Mouse (Mus musculus) NIH3T3 (cell line): ENCODE measurements around the gene Kansl2.

ENCODE experiments used
- DNase-seq: peaks from one replicate; pipeline ENCODE4 v3.0.0-alpha.2; 2012; ENCODE audit warnings: low read depth

The Kansl2 gene

DNA sequence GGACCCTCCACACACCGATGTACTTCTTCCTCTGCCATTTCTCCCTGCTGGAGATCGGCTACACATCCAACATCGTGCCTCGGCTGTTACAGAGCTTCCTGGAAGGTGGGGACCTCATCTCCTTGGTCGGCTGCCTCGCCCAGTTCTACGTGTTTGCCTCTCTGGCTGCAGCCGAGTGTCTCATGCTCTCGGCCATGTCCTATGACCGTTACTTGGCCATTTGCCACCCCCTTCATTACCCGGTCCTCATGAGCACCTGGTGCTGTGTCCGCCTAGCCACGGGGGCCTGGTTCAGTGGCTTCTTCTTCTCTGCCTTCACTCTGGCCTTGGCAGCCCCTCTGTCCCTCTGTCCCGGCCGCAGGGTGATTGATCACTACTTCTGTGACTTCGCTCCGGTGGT is 36.4 kb downstream of the Kansl2 start:
- DNase-seq, result no peak

DNA sequence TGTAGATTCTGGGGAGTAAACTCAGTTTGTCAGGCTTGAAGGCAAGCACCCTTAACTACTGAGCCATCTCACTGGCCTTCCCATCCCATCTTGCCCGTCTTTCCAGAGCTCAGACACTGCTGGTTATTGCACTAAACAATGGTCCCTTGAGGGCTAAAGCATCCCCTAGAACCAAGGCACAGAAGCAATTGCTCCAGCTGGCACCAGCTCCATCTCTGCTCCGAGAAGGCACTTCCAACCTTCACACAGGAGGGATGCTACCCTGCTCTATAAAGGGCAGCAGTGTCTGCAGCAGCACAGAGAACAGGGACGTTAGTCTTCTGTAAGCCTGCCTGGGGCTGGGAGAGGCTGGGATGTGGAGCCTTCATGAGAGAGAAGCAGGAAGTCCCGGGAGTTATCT is 42.0 kb downstream of the Kansl2 start, which contains the start of gene Olfr279:
Gene Olfr279 (plus strand): TSS at position 301 of the 400 bp plus-strand sequence.
- no peak for DNase-seq

DNA sequence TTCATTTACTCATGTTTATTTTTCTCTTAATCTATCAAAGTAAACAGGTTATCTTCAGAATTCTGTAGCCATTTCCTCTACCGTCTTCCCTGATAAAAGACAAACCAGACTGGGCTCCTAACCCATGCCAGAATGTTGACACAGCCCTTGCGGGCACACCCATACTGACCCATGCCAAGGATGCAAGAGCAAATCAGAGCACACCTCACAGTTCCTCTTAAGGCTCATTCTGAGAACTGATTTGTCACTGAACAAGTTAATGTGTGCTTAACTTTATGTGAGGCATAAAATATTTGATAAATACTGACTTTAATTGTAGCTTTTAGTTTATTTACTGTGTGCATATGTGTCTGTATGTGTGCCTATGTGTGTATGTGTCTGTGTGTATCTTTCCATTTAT is 42.7 kb downstream of the Kansl2 start:
- no peak for DNase-seq

DNA sequence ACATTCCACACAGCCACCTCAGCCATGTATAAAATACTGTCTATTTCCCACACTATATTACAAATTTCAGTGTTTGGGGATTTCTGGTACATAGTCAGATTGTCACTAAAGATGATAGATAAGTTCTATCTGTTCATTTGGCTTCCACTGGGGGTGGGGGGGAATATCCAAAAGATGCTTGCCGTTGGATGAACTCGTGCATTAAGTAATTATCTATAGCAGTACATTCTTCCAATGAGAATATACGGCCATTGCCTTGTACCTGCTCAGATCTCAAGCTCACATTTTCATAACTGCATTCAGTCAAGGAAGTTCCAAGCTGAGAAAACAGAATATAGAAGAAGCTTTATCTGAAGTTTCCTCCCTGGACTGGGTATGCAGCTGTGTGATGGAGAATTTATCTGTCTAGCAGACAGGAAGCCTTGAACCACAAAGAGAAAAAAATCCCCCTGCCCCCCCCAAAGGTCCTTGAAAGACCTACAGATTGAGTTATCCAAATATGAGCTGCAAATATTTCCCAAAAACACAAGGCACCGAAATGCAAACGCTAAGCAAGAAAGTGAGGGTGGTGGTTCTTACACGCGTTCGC is 47.5 kb downstream of the Kansl2 start:
- DNase-seq, result no peak

DNA sequence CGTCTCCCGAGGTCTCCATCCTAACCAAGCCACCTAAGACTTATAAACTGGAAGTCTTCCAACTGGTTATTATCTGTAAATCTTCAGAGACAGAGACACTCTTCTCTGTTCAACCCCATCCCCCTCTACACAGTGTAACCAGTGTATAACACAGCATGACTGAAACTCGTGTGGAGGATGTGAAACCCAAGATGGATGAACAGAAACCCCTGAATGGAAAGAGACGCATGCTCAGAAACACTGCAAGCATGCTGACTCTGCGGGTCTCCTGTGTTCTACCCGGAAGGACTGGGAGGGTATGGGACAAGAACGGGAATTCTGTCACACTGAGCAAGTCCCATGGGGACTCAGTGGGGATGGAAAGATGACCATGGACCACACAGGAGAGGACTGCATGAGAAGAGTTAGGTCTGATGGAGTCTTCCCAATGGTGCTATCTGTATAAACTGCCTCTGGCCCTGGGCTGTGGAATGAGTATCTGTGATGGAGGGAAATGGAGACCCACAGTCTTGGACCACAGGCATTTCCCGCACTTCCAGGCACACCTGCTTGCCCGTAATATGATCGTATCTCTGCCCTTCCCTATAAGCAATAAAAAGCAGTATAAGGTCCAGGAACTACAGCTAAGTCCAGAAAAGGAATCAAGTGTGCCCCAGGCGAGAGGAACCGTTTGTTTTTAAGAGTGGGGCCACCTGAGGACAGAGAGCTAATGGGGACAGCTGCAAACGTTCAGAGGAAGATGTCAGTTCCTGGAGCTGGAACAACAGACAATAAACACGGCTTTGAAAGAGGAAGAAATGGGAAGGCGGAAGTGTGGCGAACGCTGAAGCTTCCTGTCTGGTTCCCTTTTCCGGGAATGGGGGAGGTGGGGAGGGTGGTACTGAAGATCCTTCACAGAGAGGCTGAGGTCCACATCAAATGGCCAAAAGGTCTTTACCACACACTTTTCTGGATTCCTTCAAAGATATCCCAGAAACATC is 49.9 kb downstream of the Kansl2 start:
- DNase-seq, result no peak

DNA sequence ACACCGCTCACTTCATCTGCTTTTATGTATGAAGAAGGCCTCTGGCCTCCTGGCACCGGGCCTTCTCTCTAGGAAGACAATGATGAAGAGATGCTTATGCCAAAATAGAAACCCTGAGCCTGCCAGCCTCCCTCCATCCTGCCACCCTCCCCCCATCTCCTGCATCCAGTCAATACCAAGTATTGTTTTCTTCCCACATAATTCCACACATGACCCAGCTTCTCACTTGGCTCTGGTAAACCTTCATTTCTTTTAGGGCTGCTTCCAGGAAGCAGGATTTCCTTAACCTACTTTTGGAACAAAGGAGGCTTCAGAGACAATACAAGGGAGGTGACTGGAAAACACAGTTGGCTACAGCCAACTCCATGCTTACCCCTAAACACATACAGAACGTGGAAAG is 51.4 kb downstream of the Kansl2 start, which contains the start of gene Lalba:
Gene Lalba (minus strand): TSS at position 21 of the 400 bp plus-strand sequence.
- no peak for DNase-seq

DNA sequence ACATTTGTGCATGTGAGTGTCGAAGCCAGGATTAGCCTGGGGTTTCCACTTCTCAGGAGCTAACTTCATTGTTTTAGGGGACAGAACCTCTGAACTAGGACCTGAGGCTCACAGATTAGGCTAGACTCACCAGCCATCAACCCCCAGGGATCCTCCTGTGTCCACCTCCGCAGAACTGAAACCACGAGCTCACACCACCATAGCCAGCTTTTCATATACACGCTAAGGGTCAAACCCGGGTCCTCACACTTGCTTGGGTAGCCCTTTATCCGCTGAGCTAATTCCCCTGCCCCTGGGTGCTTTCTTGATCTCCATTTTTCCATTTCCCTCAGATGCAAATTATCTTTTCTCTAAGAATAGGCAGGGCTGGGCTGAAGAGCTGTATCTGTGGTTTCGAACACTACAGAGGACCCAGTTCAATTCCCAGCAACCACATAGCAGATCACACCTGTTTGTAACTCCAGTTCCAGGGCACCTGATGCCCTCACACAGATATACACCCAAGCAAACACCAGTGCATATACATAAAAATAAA is 54.4 kb downstream of the Kansl2 start:
- DNase-seq, result no peak

DNA sequence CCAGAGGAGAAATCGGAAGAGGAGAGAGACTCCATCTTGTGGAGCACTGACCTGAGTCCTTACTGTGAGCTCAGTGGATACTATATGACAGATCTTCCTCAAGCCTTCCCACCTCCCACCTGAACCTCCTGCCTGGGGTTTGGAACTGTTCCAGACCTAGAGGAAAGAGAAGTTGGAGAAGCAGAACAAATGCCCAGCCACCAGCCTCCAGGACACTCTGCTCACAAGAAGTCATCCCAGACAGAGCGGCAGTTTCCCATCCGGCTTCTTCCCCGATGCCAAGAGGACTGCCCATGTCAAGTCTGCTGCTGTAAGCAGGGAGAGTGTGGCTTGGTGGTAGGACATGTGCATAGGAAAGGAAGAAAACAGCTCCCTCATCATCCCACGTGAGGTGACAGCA is 57.8 kb downstream of the Kansl2 start:
- no peak for DNase-seq

DNA sequence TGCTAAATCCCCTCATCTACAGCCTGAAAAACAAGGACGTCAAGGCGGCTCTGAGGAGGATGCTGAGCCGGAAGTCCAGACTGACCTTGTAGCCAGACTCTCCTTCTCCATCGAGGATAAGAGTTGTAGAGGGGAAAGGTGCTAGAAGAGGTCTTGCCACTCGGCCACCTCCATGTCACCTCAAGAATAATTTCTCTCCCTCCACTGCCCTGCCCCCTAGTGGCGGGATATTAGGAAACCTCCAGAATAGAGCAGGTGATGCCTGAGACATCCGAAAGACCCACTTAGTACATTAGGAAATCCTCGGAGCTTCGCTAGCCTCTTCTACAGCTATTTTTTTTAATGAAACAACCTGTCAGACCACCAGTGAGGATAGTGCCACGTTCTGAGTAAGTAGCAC is 58.7 kb downstream of the Kansl2 start:
- peak; percentile 31 for DNase-seq

DNA sequence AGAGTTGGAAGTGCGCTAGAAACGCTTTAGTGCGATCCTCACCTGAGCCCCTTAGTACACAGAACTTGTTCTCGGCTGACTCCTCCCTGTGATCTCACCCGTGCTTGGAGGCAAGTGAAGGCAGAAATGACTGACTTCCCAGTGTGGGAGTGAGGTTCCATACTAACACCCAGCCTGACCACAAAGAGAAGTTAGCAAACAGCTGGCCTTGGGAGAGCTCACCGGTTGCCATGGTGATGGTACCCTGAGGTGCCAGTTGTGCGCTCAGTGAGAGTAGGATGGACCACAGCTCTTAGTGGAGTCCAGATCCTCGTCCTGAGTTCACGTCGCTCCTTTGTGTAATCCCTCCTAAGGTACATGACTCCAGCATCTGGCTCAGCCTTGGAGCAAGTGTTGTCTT is 59.1 kb downstream of the Kansl2 start:
- no peak for DNase-seq

DNA sequence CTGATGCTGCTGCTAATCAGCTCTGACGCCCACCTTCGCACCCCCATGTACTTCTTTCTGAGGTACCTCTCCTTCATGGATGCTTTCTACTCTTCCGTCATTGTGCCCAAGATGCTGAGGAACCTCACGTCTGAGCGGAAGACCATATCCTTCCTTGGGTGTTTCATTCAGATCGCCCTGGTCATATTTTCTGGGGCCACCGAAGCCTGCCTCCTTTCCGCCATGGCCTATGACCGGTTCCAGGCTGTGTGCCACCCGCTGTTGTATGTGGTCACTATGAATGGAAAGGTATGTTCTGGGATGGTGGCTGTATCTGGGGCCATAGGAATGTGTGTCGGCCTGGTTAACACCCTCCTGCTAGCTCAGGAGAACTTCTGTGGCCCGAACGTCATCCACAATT is 62.5 kb downstream of the Kansl2 start:
- no peak for DNase-seq

DNA sequence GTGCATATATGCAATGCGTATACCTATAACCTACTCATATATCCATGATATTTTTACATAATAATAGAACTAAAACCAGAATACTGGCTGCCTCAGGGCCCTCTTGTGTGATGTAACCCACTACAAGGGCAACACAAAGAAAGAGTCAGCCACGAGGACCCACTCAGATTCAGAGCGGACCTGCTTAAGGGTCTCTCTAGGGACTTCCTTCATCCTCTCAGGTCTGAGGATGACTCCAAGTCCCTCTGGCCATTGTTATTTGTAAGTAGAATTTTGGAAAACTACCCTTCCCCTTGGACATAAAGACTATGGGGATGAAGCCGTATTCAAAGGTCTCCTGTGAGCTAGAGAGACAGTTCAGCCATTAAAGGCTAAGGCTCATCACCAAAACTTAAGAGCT is 64.5 kb downstream of the Kansl2 start, which contains the start of gene OR5BS1P:
Gene OR5BS1P (plus strand): TSS at position 301 of the 400 bp plus-strand sequence.
- no peak for DNase-seq
